Mouse (Mus musculus): ENCODE data around the gene Ptprs. TPM values are rescaled to one million over a fixed set of nuclear protein-coding genes. Genes with fewer than 3 reads are reported as not detected.
A peak's percentile ranks its signal among the peaks of the same experiment; 100 is the strongest.

The Ptprs gene
- polyA plus RNA-seq, 1 experiment from 2014 or later: 115 TPM

DNA sequence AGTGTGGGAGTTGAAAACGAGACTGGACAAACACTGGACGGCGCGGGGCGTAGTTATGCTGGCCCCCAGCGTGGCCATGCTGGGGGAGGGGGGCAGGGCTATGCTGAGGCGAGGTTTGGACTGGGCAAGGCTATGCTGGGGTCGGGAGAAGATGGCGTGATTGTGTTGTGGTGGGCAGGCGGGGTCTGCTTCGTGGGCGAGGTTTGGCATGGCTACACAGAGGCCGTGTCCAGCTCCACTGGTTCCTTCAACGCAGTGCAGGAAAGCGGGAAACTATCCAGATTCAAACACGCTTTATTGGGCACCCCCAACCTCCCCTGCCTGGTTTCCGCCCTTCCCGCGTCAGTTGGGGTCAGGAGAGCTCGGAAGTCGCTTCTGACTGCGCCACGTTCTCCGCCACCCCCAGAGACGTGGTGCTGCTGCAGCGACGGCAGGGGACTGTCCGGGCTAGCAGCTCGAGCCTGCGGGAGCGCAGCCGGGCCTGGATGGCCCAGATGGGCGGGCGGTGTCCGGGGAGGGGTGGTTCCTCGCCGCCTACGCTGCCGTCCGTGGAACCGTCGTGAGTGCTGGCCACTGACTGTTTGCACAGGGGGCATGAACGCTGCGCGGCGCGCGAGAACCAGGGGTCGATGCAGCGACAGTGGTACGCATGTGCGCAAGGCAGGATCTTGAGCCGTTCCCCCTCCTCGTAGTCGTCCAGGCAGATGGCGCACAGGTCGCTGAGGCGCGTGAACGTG, 34.9 kb upstream of the Ptprs start:
- Histone ChIP-seq H3K4me1 (ENCODE audit: control insufficient read depth, insufficient read depth, low read length) (peaks cover 25% of the 10 kb centered on the region; the same call in 1 of the 2 replicates), H3K27me3 (ENCODE audit: control insufficient read depth, insufficient read depth, low read length) (peaks cover 43% of the 10 kb centered on the region), H3K36me3 (ENCODE audit: control insufficient read depth, insufficient read depth, low read length) (no peaks in the 10 kb centered on the region), H3K9me3 (ENCODE audit: control insufficient read depth, low read length) (no peaks in the 10 kb centered on the region; the same call in none of the 2 replicates), H3K4me2 (replicated peaks; ENCODE audit: low read depth, low read length) (peak overlapping the region; percentile 38), H3K4me3 (ENCODE audit: low read length) (peak overlapping the region; percentile 26), H3K27ac (ENCODE audit: low read depth, low read length) (no peak overlapping the region), H3K9ac (ENCODE audit: low read depth, low read length) (peak overlapping the region; percentile 48; the same call in 1 of the 2 replicates)
- ATAC-seq (ENCODE audit: low FRiP score, low TSS enrichment): no peak
- 7% methylated on average over 60 of the region's 60 CpGs for WGBS

DNA sequence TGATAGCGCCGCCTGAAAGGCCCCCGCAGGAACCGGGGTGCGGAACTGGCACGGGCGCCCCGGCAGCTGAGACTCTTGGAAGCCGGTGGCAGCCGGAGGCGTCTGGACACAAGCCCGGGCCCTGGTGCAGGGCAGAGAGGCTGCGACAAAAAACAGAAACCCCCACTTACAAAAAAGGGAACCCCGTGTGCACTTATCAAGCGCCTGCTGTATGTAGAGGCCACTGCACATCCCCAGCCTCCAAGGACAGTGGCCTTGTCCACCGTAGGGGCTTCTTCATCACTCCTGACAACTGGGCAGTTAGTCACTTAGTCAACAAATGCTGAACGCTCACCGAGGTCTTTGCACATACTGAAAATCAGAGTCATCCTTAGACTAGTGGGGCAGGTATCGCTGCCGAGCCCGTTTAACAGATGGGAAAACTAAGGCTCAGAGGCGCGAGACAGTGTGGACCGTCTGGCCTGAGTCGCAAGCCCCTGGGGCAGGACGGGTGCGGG, 34.2 kb upstream of the Ptprs start:
- Histone ChIP-seq H3K4me2 (replicated peaks; ENCODE audit: low read depth, low read length) (0 out of 2 replicates have a peak overlapping the region, but pooled peaks have one; percentile 38), H3K4me1 (ENCODE audit: control insufficient read depth, insufficient read depth, low read length) (peaks cover 19% of the 10 kb centered on the region; the same call in 1 of the 2 replicates), H3K36me3 (ENCODE audit: control insufficient read depth, insufficient read depth, low read length) (no peaks in the 10 kb centered on the region), H3K9ac (ENCODE audit: low read depth, low read length) (no peak overlapping the region), H3K27me3 (ENCODE audit: control insufficient read depth, insufficient read depth, low read length) (peaks cover 43% of the 10 kb centered on the region), H3K4me3 (ENCODE audit: low read length) (peak overlapping the region; percentile 26), H3K9me3 (ENCODE audit: control insufficient read depth, low read length) (no peaks in the 10 kb centered on the region; the same call in none of the 2 replicates), H3K27ac (ENCODE audit: low read depth, low read length) (no peak overlapping the region)
- no peak for ATAC-seq (ENCODE audit: low FRiP score, low TSS enrichment)
- WGBS: 27% methylated on average over 27 of the region's 27 CpGs

DNA sequence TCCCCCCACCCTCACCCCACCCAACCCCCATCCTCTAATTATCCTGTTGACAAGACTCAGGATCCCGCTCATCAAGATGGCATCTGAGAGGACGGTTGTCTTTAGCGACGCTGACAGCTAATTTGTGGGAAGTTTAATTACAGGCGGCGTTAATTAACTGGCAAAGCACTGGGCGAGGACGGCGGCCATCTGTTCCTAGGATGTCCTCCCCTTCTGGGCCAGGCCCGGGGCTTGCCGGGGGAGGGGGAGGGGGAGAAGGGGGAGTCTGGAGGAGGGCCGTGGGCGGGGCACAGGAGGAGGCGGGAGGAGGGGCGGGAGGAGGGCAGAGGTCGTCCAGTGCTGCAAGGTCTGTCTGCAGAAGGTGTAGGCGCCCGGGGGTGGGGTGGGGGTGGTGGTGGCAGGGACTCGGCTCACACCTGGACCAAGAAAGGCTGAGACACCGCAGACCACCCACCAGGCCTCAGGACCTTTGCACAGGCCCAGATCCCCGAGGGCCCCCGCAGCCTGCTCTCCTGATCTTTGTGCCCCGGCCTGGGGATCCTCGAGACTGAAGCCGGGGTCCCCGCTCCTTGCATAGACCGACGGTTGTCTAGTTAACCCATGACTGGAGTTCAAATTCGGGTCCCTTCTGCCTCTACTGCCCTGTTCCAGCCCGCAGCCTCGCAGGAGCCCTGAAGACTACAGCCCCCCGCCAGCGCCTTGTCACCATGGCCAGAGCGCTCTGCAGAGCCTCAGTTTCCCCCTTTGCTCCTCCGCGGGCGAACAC, 33.6 kb upstream of the Ptprs start:
- H3K4me3 ChIP-seq (ENCODE audit: low read length): 0 out of 2 replicates have a peak overlapping the region, but pooled peaks have one; percentile 4
- peak; percentile 25 for ATAC-seq (ENCODE audit: low FRiP score, low TSS enrichment)
- peaks cover 13% of the 10 kb centered on the region; the same call in 1 of the 2 replicates for H3K4me1 ChIP-seq (ENCODE audit: control insufficient read depth, insufficient read depth, low read length)
- no peaks in the 10 kb centered on the region for H3K36me3 ChIP-seq (ENCODE audit: control insufficient read depth, insufficient read depth, low read length)
- peak overlapping the region; percentile 21 for H3K4me2 ChIP-seq (replicated peaks; ENCODE audit: low read depth, low read length)
- 10% methylated on average over 29 of the region's 37 CpGs for WGBS
- no peaks in the 10 kb centered on the region; the same call in none of the 2 replicates for H3K9me3 ChIP-seq (ENCODE audit: control insufficient read depth, low read length)
- peaks cover 43% of the 10 kb centered on the region for H3K27me3 ChIP-seq (ENCODE audit: control insufficient read depth, insufficient read depth, low read length)
- H3K9ac ChIP-seq (ENCODE audit: low read depth, low read length): no peak overlapping the region
- H3K27ac ChIP-seq (ENCODE audit: low read depth, low read length): no peak overlapping the region

DNA sequence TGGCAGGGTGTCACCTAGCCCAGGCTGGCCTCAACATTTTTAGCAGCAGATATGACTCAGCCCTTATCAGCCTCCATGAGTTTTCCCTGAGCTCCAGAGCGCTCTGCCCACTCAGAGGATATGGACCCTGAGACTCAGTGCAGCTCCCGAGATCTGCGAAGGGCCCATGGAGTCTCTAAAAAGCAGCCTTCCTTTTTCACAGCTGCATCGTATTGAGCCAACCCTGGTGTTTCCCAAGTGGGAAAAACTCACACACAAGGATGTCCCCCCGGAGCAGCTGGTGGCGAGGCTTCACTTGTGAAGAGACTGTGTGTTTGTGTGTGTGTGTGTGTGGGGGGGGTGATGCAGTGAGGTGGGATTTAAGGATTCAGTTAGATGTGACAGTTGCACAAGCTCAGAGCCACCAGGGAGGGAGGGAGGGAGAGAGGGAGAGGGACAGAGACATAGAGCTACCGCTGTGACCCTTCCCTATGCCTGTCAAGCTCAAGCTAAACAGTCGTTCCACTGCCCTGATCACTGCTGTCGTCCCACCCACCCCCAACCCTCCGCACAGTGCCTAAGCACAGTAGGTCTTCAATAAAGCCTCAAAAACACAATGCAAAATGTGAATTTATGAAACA, 32.8 kb upstream of the Ptprs start:
- Histone ChIP-seq H3K4me1 (ENCODE audit: control insufficient read depth, insufficient read depth, low read length) (peaks cover 13% of the 10 kb centered on the region; the same call in 1 of the 2 replicates), H3K4me2 (replicated peaks; ENCODE audit: low read depth, low read length) (peak overlapping the region; percentile 21), H3K36me3 (ENCODE audit: control insufficient read depth, insufficient read depth, low read length) (no peaks in the 10 kb centered on the region), H3K27me3 (ENCODE audit: control insufficient read depth, insufficient read depth, low read length) (peaks cover 43% of the 10 kb centered on the region), H3K9ac (ENCODE audit: low read depth, low read length) (no peak overlapping the region), H3K9me3 (ENCODE audit: control insufficient read depth, low read length) (peaks cover 3% of the 10 kb centered on the region), H3K4me3 (ENCODE audit: low read length) (0 out of 2 replicates have a peak overlapping the region, but pooled peaks have one; percentile 4), H3K27ac (ENCODE audit: low read depth, low read length) (no peak overlapping the region)
- ATAC-seq (ENCODE audit: low FRiP score, low TSS enrichment): peak; percentile 13; the same call in 1 of the 2 replicates
- 33% methylated on average over 10 of the region's 10 CpGs for WGBS

DNA sequence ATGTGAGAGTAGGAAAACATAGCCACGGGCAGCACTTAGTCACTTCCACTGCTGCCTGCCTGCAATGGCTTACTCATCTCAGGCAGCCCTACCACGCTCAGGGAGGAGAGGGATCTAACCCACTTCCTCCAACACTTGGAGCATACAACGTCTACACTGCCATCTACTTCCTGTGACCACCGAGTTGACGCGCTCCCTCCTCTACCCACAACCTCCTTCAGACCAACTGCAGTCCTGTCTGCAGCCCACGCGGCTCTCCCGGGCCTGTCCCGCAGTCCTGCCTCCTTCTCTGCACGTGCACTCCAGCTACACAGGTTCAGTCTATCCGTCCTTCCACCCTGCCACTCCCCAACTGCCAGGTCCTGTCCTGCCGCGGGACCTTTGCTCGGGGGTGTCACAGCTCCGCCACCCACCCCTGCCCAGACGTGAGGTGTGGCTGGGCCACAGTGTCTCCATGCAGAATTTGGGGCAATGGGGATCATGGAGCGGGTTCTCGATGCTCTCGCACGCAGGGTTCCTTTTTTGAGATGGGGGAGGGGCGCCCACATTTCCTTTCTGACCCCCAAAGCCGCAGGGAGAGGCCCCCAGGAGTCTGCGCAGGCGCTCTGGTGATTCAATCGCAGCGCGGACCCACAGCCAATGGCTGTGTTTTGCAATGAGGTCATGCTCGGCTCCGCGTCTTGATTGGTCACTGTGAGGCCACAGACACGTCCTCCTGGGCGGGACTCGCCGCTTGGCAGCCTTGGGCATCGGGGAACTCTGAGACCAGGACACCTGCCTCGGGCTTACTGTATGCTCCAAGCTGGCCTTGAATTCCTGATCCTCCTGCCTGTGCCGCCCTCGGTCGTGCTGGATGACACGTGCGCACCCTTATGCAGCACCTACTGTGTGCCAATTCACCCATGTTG, 31.1 kb upstream of the Ptprs start:
- Histone ChIP-seq H3K4me3 (ENCODE audit: low read length) (peak overlapping the region; percentile 66), H3K27ac (ENCODE audit: low read depth, low read length) (peak overlapping the region; percentile 88), H3K9ac (ENCODE audit: low read depth, low read length) (peak overlapping the region; percentile 79), H3K4me1 (ENCODE audit: control insufficient read depth, insufficient read depth, low read length) (peaks cover 13% of the 10 kb centered on the region; the same call in 1 of the 2 replicates), H3K4me2 (replicated peaks; ENCODE audit: low read depth, low read length) (peak overlapping the region; percentile 97), H3K36me3 (ENCODE audit: control insufficient read depth, insufficient read depth, low read length) (no peaks in the 10 kb centered on the region), H3K9me3 (ENCODE audit: control insufficient read depth, low read length) (peaks cover 5% of the 10 kb centered on the region), H3K27me3 (ENCODE audit: control insufficient read depth, insufficient read depth, low read length) (peaks cover 36% of the 10 kb centered on the region)
- under 1% methylated on average over 42 of the region's 42 CpGs for WGBS
- ATAC-seq (ENCODE audit: low FRiP score, low TSS enrichment): peak; percentile 93

DNA sequence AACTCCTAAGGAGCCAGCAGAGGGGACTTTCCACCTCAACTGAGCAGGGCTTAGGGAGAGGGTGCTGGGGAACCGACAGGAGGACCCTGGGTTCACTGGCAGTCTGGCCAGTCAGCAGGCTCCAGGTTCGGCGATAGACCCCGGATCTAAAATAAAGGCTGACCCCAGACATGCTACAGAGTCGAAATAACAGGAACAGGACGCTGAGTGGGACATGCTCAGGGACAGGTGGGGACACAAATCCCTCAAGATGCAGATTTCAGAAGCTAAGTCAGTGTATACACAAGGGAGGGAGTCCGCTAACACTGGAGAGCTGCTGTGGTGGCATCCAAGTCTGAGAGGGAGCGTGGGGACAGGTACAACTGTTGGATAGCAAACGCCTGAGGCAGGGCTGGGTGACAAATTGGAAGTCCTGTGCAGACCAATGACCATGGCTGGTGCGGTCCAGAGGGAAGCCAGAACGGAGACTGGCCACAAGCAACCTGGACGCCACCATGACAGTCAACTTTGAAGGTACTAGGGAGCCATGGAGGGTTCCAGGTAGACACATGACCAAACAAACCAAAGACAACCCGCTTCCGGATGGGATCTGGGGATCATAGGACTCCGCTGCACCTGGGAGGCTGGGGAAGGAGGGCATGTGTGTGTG, 30.3 kb upstream of the Ptprs start:
- no peak for ATAC-seq (ENCODE audit: low FRiP score, low TSS enrichment)
- H3K4me1 ChIP-seq (ENCODE audit: control insufficient read depth, insufficient read depth, low read length): peaks cover 13% of the 10 kb centered on the region; the same call in 1 of the 2 replicates
- H3K36me3 ChIP-seq (ENCODE audit: control insufficient read depth, insufficient read depth, low read length): no peaks in the 10 kb centered on the region
- peak overlapping the region; percentile 97 for H3K4me2 ChIP-seq (replicated peaks; ENCODE audit: low read depth, low read length)
- H3K4me3 ChIP-seq (ENCODE audit: low read length): peak overlapping the region; percentile 66
- H3K9ac ChIP-seq (ENCODE audit: low read depth, low read length): peak overlapping the region; percentile 79
- H3K27ac ChIP-seq (ENCODE audit: low read depth, low read length): 0 out of 2 replicates have a peak overlapping the region, but pooled peaks have one; percentile 88
- peaks cover 5% of the 10 kb centered on the region; the same call in 1 of the 2 replicates for H3K9me3 ChIP-seq (ENCODE audit: control insufficient read depth, low read length)
- peaks cover 27% of the 10 kb centered on the region for H3K27me3 ChIP-seq (ENCODE audit: control insufficient read depth, insufficient read depth, low read length)
- 52% methylated on average over 15 of the region's 15 CpGs for WGBS

DNA sequence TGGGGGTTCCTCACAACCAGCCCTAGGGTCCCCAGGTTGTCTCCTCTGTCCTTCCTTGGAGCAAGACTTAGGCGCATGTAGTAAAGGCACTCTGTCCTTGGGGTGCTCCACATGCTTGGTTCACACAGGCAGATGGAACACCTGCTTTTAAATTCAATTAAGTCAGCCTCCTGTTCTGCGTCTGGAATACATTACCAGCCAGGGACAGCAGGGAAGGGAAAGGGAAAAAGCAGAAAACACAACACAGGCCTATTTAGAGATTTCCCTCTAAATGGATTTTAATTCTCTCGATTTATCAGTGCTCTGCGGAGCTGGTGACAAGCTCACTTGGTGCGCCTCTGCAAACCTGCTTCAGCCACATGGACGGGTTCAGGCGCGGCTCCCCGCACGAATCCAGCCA, 29.1 kb upstream of the Ptprs start:
- H3K4me2 ChIP-seq (replicated peaks; ENCODE audit: low read depth, low read length): no peak overlapping the region
- WGBS: 82% methylated on average over 10 of the region's 10 CpGs
- no peak for ATAC-seq (ENCODE audit: low FRiP score, low TSS enrichment)
- no peak overlapping the region for H3K27ac ChIP-seq (ENCODE audit: low read depth, low read length)
- H3K27me3 ChIP-seq (ENCODE audit: control insufficient read depth, insufficient read depth, low read length): peaks cover 16% of the 10 kb centered on the region
- no peaks in the 10 kb centered on the region for H3K36me3 ChIP-seq (ENCODE audit: control insufficient read depth, insufficient read depth, low read length)
- H3K4me1 ChIP-seq (ENCODE audit: control insufficient read depth, insufficient read depth, low read length): peaks cover 10% of the 10 kb centered on the region; the same call in 1 of the 2 replicates
- no peak overlapping the region for H3K4me3 ChIP-seq (ENCODE audit: low read length)
- no peak overlapping the region for H3K9ac ChIP-seq (ENCODE audit: low read depth, low read length)
- H3K9me3 ChIP-seq (ENCODE audit: control insufficient read depth, low read length): peaks cover 5% of the 10 kb centered on the region; the same call in 1 of the 2 replicates

Data from kidney, embryonic 14.5 days (tissue).